Mouse (Mus musculus) ES-Bruce4 (cell line): ENCODE data around the gene Gm9803. TPM values are rescaled to one million over a fixed set of nuclear protein-coding genes. Genes with fewer than 3 reads are reported as not detected.

Experiments used
- H3K27ac ChIP-seq: 2 replicates; pipeline ENCODE4 v1.5.1; 2012; ENCODE audit warnings: low read length, inconsistent platforms; ENCODE audit not compliant: insufficient read depth
- H3K27me3 ChIP-seq: 2 replicates; pipeline ENCODE4 v1.6.1; 2012; ENCODE audit warnings: mild to moderate bottlenecking, low read length, inconsistent platforms; ENCODE audit not compliant: control insufficient read depth, poor library complexity, insufficient read depth, severe bottlenecking
- H3K36me3 ChIP-seq: 2 replicates; pipeline ENCODE4 v1.6.1; 2012; ENCODE audit warnings: inconsistent platforms, mild to moderate bottlenecking, low read length, moderate library complexity; ENCODE audit not compliant: control insufficient read depth, poor library complexity, insufficient read depth, severe bottlenecking
- H3K4me1 ChIP-seq: one replicate; pipeline ENCODE4 v1.8.1; 2011; ENCODE audit warnings: low read length; ENCODE audit not compliant: control insufficient read depth, insufficient read depth
- H3K4me3 ChIP-seq: 2 replicates; pipeline ENCODE4 v1.5.1; 2011; ENCODE audit warnings: low read depth, mild to moderate bottlenecking, low read length
- H3K9ac ChIP-seq: 2 replicates; pipeline ENCODE4 v1.6.1; 2012; ENCODE audit warnings: low read depth, mild to moderate bottlenecking, inconsistent platforms; ENCODE audit not compliant: poor library complexity, severe bottlenecking
- H3K9me3 ChIP-seq: replicated peaks from 2 replicates; pipeline ENCODE4 v1.6.1; 2012; ENCODE audit warnings: mild to moderate bottlenecking, low read length, inconsistent platforms; ENCODE audit not compliant: control insufficient read depth, poor library complexity, insufficient read depth, severe bottlenecking
- CTCF ChIP-seq: IDR thresholded peaks from one replicate; pipeline ENCODE4 v1.8.1; 2011; ENCODE audit warnings: low read depth, low read length
- EP300 ChIP-seq: IDR thresholded peaks from 2 replicates; pipeline ENCODE4 v1.6.1; 2011; ENCODE audit warnings: low read depth, low read length; ENCODE audit not compliant: insufficient read depth
- POLR2A ChIP-seq: IDR thresholded peaks from one replicate; pipeline ENCODE4 v1.8.1; 2011; ENCODE audit warnings: low read length; ENCODE audit not compliant: insufficient read depth
- polyA plus RNA-seq: library from polyadenylated mRNA; stranded (reverse); fragments of >200 nt; gene quantifications from 2 replicates; pipeline ENCODE4 v1.2.4, GENCODE M21; 2011; ENCODE audit warnings: low read depth; ENCODE audit not compliant: missing spikeins, insufficient read depth, insufficient read length

Gene Gm9803
- polyA plus RNA-seq, 1 experiment, result 28.5 TPM

DNA sequence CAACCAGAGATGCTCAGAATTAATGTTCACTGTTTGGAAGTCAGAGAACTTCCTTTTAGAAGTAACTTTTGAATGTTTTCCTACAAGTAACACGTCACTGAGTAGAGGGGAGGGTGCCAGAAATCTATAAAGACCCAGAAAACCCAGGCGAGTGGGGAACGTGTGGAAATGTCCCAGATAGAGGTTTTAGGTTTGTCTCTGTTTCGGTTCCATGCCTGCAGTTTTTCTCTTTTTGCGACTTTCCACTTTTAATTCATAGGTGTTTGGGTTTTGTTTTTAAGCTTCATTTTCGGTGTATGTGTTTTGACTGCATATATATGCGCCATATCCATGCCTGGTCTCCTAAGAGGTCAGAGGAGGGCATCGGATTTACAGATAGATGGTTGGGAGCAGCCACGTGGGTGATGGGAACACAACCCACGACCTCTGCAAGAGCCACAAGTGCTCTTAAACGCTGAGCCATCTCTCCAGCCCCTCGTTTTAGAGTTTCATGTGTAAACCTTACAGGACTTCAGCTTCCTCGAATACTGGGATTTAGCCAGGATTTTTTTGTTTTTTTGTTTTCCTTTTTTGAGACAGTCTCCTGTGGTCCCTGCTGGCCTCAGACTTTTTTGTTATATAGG, 43.5 kb upstream of the Gm9803 start:
- H3K27me3 ChIP-seq, result no peaks in the 10 kb centered on the region
- H3K27ac ChIP-seq, result peak overlapping the region; percentile 58
- H3K9me3 ChIP-seq, result no peaks in the 10 kb centered on the region
- H3K9ac ChIP-seq, result peak overlapping the region; percentile 100
- TF ChIP-seq POLR2A (no peak), CTCF (no peak), EP300 (no peak)
- peaks cover 6% of the 10 kb centered on the region for H3K4me1 ChIP-seq
- H3K36me3 ChIP-seq, result no peaks in the 10 kb centered on the region
- H3K4me3 ChIP-seq, result peak overlapping the region; percentile 67

DNA sequence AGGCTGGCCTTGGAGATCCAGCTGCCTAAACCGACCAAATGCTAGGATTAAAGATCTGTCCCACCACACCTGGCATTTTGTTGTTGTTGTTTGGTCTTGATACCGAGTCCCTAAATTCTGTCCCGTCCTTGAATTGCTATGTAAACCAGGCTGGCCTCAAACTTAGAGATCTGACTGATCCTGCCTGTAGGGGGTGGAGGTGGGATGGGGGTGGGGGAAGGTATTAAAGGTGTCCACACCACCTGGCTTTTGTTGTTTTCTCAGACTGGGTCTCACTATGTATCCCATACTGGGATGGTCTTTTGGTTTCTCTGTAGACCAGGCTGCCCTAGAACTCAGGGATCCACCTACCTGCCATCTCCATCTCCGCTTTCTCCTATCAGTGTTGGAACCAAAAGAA, 42.7 kb upstream of the Gm9803 start:
- Histone ChIP-seq H3K9ac (peak overlapping the region; percentile 100; the same call in 1 of the 2 replicates), H3K4me3 (no peak overlapping the region)
- TF ChIP-seq CTCF (no peak), EP300 (peak; percentile 82), POLR2A (no peak)

DNA sequence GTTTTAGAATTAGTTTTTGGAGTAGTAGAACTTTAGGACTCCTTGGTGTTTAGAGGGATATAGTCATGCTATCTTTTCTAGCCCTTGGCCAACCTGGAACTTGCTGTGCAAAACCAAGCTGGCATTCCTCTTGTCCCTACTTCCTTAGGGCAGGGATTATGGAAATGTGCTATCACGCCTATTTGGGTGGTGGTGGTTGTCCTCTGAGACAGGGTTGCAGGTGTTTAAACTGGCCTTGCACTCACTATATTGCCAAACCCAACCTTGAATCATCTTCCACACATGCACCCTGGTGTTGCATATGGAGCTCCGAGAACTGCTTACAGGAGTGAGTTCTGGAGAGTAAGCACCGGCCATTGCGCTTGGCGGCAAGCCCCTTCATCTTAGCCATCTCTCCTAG, 41.9 kb upstream of the Gm9803 start:
- H3K27me3 ChIP-seq, result no peaks in the 10 kb centered on the region
- H3K36me3 ChIP-seq, result no peaks in the 10 kb centered on the region
- H3K9me3 ChIP-seq, result no peaks in the 10 kb centered on the region
- peaks cover 4% of the 10 kb centered on the region for H3K4me1 ChIP-seq
- no peak overlapping the region for H3K27ac ChIP-seq
- H3K4me3 ChIP-seq, result no peak overlapping the region
- no peak overlapping the region for H3K9ac ChIP-seq
- no peak for TF ChIP-seq CTCF
- TF ChIP-seq EP300, result no peak
- no peak for TF ChIP-seq POLR2A

More for the DNA sequence above, 42.7 kb upstream of the Gm9803 start:
- Histone ChIP-seq H3K27me3 (no peaks in the 10 kb centered on the region), H3K9me3 (no peaks in the 10 kb centered on the region), H3K27ac (peak overlapping the region; percentile 57), H3K36me3 (no peaks in the 10 kb centered on the region), H3K4me1 (peaks cover 4% of the 10 kb centered on the region)

DNA sequence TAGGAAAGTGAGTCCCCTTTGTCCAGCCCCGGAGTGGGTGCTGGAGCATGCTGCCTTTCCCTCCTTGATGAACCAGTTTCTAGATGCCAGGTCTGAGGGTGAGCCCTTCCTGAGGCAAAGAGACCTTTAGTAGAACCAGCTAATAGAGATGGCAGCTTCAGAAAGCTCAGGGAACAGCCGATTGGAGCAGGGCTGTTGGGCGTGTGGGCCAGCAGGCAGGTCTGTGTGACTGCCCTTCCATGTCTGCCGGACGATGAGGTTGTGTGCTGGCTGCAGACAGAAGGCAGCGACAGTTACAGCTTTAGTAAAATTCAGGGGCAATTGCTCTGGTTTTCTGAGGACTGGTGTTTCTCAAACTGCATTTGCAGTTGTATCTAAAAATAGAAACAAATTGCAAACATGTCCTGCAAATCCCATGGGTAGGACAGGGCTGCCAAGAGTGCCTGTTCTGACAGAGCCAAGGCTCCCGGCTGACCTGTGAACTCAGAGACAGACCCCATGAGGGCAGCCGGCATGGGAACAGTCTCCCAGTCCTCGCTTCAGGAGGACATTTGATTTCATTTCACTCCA, 40.4 kb upstream of the Gm9803 start:
- Histone ChIP-seq H3K4me3 (no peak overlapping the region), H3K9ac (peak overlapping the region; percentile 6; the same call in 1 of the 2 replicates), H3K36me3 (no peaks in the 10 kb centered on the region), H3K27me3 (no peaks in the 10 kb centered on the region), H3K4me1 (peaks cover 8% of the 10 kb centered on the region), H3K27ac (no peak overlapping the region), H3K9me3 (no peaks in the 10 kb centered on the region)
- TF ChIP-seq POLR2A, result no peak
- TF ChIP-seq EP300, result no peak
- TF ChIP-seq CTCF, result no peak

DNA sequence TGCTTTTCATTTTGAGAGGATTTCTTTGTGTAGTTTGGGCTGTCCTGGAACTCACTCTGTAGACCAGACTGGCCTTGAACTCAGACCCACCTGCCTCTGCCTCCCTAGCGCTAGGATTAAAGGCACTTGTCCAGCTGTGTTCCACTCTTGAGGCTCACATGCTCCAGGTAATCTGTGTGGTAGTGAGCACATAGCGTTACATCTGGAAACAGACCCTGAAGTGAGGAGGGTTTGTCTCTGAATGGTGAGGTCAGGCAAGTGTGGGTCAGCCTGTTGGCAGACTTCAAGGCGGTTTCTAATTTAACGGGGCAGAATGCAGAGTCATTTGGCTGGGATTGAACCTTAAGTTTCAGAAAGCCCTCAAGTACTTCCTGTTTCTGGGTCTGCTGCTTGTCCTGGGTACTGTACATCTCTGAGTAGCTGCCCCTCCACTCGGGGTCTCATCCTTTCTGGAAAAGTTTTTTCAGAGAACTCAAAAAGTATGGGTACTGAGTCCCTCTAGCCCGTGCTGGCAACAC, 38.1 kb upstream of the Gm9803 start:
- TF ChIP-seq CTCF (no peak), EP300 (no peak), POLR2A (no peak)
- Histone ChIP-seq H3K27ac (no peak overlapping the region), H3K4me3 (no peak overlapping the region), H3K36me3 (no peaks in the 10 kb centered on the region), H3K9ac (no peak overlapping the region), H3K4me1 (peaks cover 8% of the 10 kb centered on the region), H3K9me3 (no peaks in the 10 kb centered on the region), H3K27me3 (no peaks in the 10 kb centered on the region)

- no peak overlapping the region for H3K27ac ChIP-seq
- no peaks in the 10 kb centered on the region for H3K9me3 ChIP-seq
- H3K9ac ChIP-seq, result no peak overlapping the region
- peaks cover 4% of the 10 kb centered on the region for H3K4me1 ChIP-seq
- no peaks in the 10 kb centered on the region for H3K36me3 ChIP-seq
- no peak overlapping the region for H3K4me3 ChIP-seq
- no peaks in the 10 kb centered on the region for H3K27me3 ChIP-seq
- TF ChIP-seq POLR2A (no peak), CTCF (no peak), EP300 (no peak)
These were observed 36.4 kb upstream of the Gm9803 start for GRCm38 (mm10) chr10:43487441-43488010.
